Mouse (Mus musculus): Measurements from ENCODE around the gene 1700067K01Rik.

GRCm38 (mm10) chr8:83992488-83992887 is 8.8 kb upstream of the 1700067K01Rik start:
- TF ChIP-seq CTCF (IDR thresholded peaks at IDR 0.05; ENCODE audit: insufficient read depth, low read length), result no peak
- no peak for TF ChIP-seq POLR2A (IDR thresholded peaks at IDR 0.05; ENCODE audit: borderline replicate concordance, extremely low read depth, low read depth, low read length)

All from lung, adult 2 months (tissue).